Mouse (Mus musculus): ENCODE results near the gene Ext2.

DNA sequence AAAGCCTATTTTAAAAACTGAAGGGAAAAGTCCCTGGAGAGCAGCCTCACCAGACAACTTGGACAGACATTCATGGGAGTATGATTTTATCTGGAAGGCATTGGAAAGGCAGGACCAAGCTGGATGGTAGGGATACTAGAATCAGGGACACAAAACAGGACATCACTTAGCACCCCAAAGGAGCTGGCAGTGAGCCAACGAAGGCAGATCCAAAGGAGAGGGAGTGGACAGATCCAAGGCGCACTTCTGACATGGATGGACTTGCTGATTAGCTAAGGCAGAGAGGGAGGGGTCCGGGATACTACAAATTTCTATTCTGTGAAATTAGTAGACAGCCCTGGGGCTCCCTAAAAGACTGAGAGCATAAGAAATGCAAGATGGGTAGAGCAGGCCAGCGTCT is 16.8 kb downstream of the Ext2 start:
- no peak for TF ChIP-seq CTCF (IDR thresholded peaks at IDR 0.05; ENCODE audit: insufficient read depth, low read depth, low read length)
- no peak for TF ChIP-seq POLR2A (IDR thresholded peaks at IDR 0.05; ENCODE audit: insufficient read depth, low read depth, low read length)

Measured in olfactory bulb, adult 2 months (tissue).